Mouse (Mus musculus) frontal cortex, postnatal 10 days (tissue): ENCODE results near the gene Vrk3.
"Not testable (repeated sequence)": the region's sequence is repeated elsewhere in the genome, so short reads cannot be mapped to it uniquely, and the experiment has no call there.

Experiments used
- DNase-seq, 2 experiments: peaks; one replicate each; pipeline ENCODE4 v3.0.0; 2022; ENCODE audit warnings: low spot score in 2 of 2, mixed read lengths in 1 of 2

Gene Vrk3

GRCm38 (mm10) chr7:44748101-44749044 lies at the start of gene Vrk3:
Gene Vrk3, plus strand, starts transcription at chr7:44748413.
- peak; percentile 91 to 92 for DNase-seq

DNA sequence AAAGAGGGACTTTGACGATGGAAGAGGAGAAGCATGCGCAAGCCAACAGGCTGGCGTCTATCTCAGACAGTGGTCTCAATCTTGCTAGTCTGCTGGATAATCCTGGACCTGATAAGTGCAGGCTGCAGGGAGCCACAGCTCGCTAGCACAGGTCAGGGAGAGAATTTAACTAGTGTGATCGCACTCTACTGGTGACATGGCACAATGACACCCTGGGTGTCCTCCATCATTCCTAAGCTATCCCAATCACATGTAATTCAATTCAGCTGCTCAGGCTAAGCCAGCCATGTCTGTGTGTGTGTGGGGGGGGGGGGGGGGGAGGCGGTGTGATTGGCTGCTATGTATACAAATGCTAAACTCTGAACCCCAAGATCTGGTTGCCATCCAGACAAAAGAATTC lies 46.3 kb upstream of the Vrk3 start:
- DNase-seq, result no peak

- no peak for DNase-seq
Observed at GRCm38 (mm10) chr7:44702985-44703384, 45.2 kb upstream of the Vrk3 start.

DNA sequence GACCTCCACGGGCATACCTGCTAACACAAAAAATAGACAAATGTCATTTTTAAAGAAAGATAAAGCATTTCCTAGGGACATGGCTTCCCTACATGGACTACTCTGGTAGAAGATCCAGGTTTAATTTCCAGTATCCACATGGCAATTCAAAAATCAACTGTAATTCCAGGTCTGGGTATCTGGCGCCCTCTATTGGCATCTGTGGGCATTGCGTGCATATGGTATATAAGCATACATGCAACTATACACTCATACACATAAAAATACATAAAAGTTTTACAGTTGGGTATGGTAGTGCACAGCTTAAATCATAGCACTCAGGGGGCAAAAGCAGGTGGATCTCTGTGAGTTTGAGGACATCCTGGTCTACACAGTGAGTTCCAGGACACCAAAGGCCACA lies 43.9 kb upstream of the Vrk3 start:
- DNase-seq, result no peak

GRCm38 (mm10) chr7:44705086-44705485 lies 43.1 kb upstream of the Vrk3 start:
- no peak for DNase-seq

DNA sequence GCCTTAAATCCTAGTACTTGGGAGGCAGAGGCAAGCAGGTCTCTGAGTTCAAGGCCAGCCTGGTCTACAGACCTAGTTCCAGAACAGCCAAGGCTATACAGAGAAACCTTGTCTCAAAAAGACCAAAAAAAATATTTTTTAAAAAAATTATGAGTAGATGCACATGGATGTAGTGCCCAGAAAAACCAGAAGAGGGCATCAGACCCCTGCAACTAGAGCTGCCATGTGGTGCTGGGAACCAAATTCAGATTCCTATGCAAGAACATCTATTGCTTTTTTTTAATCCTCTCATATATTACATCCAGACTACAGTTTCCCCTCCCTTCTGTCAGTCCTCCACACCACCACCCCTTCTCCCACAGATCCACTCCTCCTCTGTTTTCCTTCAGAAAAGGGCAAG lies 41.9 kb upstream of the Vrk3 start:
- no peak for DNase-seq

GRCm38 (mm10) chr7:44707169-44707675 lies 41.0 kb upstream of the Vrk3 start:
- DNase-seq, result no peak

DNA sequence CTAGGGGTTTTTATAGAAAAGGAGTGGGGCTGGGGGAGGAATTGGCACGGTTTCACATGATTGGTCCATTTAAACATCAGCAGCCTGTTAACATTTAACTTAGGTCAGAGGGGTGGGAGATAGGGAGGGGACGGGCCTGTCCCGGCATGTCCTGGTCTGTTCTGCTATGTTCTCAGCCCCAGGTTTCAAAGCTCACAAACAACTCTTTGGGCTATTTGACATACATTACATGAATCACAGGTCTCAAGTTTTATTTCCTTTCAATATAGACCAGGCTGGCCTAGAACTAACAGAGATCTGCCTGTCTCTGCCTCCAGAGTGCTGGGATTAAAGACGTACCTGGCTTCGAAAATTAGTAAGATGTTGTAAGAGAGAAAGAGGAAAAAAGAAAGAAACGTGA lies 40.1 kb upstream of the Vrk3 start:
- not testable (repeated sequence) for DNase-seq

DNA sequence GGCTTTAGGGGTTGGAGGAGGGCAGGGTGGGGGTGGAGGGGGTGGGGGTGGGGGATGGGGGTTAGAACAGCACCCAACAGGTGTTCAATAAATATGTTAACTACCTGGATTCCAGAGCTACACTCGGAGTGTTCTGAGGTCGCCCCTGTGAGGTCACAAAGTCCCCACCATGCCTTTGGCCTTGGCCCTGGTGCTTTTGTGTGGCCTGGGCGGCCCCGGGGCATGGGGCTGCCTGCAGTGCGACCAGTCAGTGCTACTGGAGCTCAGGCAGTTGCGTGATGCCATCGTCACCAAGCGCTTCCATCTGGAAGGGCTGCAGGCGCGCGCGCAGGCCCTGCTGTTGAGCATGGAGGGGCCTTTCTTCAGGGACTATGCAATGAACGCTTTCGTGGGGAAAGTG lies 39.6 kb upstream of the Vrk3 start, which contains the start of gene Izumo2:
Gene Izumo2, plus strand, starts transcription at position 169 of the 400 bp plus-strand sequence.
- DNase-seq, result no peak

GRCm38 (mm10) chr7:44709881-44710280 lies 38.3 kb upstream of the Vrk3 start:
- no peak for DNase-seq

- DNase-seq, result no peak
Observed at GRCm38 (mm10) chr7:44722058-44722457, 26.2 kb upstream of the Vrk3 start.

DNA sequence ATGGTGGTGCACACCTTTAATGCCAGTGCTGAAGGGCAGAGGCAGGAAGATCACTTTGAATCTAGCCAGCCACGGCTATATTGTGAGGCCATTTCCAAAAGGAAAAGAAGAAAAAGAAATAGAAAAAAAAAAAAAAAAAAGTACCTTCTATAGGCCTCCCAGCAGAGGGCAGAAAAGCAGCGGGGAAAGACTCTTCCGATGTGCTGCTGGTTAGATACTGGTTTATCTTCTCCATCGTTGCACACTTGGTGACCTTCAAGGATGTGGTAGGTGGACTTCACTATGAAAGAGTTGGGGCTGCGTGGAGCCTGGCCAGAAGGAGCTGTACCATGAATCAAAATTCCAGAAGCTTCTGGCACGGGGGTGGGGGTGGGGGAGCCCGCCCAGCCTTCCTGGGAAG lies 23.9 kb upstream of the Vrk3 start:
- no peak for DNase-seq

DNA sequence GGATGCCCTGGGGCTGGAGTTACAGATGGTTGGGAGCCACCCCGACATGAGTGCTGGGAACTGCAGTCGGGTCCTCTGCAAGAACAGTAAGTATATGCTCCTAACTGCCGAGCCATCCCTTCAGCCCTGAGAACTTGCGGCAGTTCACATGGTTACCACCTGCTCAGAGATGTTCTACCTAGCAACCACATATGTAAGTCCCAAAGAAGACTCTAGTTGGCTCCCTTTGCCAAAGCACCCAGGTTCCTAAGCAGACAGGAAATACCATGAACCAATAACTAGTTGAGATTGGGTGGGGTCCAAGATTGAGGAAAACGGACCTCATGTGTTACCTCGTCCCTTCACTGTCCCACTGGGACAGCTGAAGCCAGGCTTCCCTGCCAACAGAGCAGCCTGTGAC lies 21.9 kb upstream of the Vrk3 start:
- DNase-seq, result no peak

DNA sequence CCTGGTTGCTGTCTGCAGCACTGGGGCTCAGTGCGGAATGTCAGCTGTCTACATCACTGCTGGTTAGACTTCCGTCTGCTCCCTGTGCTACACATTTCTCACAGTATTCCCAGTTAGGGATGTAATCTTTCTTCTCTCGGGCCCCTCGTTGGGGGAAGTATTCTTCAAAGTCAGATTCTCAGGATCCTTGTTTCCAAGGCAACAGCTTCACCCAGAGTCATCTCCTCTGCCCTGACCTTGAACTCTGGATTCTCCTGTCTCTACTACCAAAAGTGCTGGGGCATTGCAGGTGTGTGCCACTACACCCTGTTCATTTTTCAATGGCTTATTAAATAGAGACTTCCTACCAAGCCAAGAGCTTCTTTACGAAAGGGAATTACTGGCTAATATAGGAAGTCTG lies 21.1 kb upstream of the Vrk3 start:
- no peak for DNase-seq

- DNase-seq, result no peak
Observed at GRCm38 (mm10) chr7:44728082-44728975, 19.9 kb upstream of the Vrk3 start.

- no peak for DNase-seq
Observed at GRCm38 (mm10) chr7:44733723-44734122, 14.5 kb upstream of the Vrk3 start.

DNA sequence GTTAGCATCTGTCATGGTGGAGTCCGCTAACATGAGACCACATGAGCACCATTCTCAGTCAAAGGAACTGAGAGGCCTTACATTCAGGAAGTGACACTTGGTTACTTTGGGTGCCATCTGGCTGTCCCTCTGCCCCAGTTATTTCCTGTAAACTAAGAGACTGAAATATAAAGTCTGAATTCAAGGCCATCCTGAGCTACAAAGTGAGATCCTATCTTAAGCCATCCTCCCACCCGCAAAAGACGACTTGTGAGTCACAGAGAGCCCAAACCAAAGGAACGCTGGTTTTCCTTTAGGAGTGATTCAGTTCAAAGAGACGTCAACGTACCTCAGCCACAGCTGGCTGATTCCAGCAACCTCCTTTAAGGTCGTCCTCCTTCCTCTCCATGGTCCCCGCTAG lies 6.9 kb upstream of the Vrk3 start:
- DNase-seq, result no peak

- no peak for DNase-seq
Observed at GRCm38 (mm10) chr7:44744270-44744669, 3.9 kb upstream of the Vrk3 start.

- peak; percentile 44 to 76 for DNase-seq
Observed at GRCm38 (mm10) chr7:44745076-44745475, 3.1 kb upstream of the Vrk3 start.

- no peak for DNase-seq
Observed at GRCm38 (mm10) chr7:44747115-44747514, 1.1 kb upstream of the Vrk3 start.

GRCm38 (mm10) chr7:44750950-44751349 lies 2.7 kb downstream of the Vrk3 start, which contains the start of gene Zfp473:
Gene Zfp473, minus strand, starts transcription at chr7:44751050.
- not testable (repeated sequence) for DNase-seq

- no peak for DNase-seq
Observed at GRCm38 (mm10) chr7:44757164-44757563, 9.0 kb downstream of the Vrk3 start.
